Mouse (Mus musculus) embryonic facial prominence, embryonic 12.5 days (tissue): ENCODE measurements around the gene Ccdc34. TPM values are rescaled to one million over a fixed set of nuclear protein-coding genes. Genes with fewer than 3 reads are reported as not detected.

Source experiments
- ATAC-seq: fragments of 200-750 bp; cut with Nextera tagmentation; 2 replicates; pipeline ENCODE4 v1.8.0; 2017; ENCODE audit not compliant: insufficient number of reproducible peaks, insufficient read depth, low FRiP score, low TSS enrichment
- H3K27ac ChIP-seq: fragments of 300-500 bp; sonication (generic); 2 replicates; pipeline ENCODE4 v1.5.1; 2016; ENCODE audit warnings: mild to moderate bottlenecking
- H3K27me3 ChIP-seq: fragments of 300-500 bp; sonication (generic); 2 replicates; pipeline ENCODE4 v1.6.1; 2016; ENCODE audit warnings: mild to moderate bottlenecking, moderate library complexity
- H3K36me3 ChIP-seq: fragments of 300-500 bp; sonication (generic); 2 replicates; pipeline ENCODE4 v1.6.1; 2016; ENCODE audit warnings: mild to moderate bottlenecking
- H3K4me1 ChIP-seq: fragments of 300-500 bp; sonication (generic); 2 replicates; pipeline ENCODE4 v1.6.1; 2016
- H3K4me2 ChIP-seq: fragments of 300-500 bp; sonication (generic); replicated peaks from 2 replicates; pipeline ENCODE4 v1.6.1; 2016; ENCODE audit warnings: mild to moderate bottlenecking, moderate library complexity
- H3K4me3 ChIP-seq: fragments of 300-500 bp; sonication (generic); 2 replicates; pipeline ENCODE4 v1.5.1; 2016; ENCODE audit warnings: mild to moderate bottlenecking
- H3K9ac ChIP-seq: fragments of 300-500 bp; sonication (generic); 2 replicates; pipeline ENCODE4 v1.6.1; 2016; ENCODE audit warnings: mild to moderate bottlenecking, moderate library complexity
- H3K9me3 ChIP-seq: fragments of 300-500 bp; sonication (generic); 2 replicates; pipeline ENCODE4 v1.6.1; 2016; ENCODE audit warnings: mild to moderate bottlenecking, moderate library complexity
- WGBS: fragments of 180-500 bp; shearing (Covaris S2); methylation state at CpG from one replicate; pipeline ENCODE4 v1.1.7; 2016; 5-methylcytosine and 5-hydroxymethylcytosine counted together
- polyA plus RNA-seq: library from polyadenylated mRNA; unstranded; fragments of >200 nt; fragmentation: Nextera tagmentation; extraction: Ambion mirVana; gene quantifications from 2 replicates; pipeline ENCODE4 v1.2.1, GENCODE M21; 2016

The Ccdc34 gene
- polyA plus RNA-seq, 1 experiment from 2014 or later = 51.0 TPM

- Histone ChIP-seq H3K36me3 (peaks cover 12% of the 10 kb centered on the region; the same call in 1 of the 2 replicates), H3K27me3 (no peaks in the 10 kb centered on the region), H3K4me1 (peaks cover 13% of the 10 kb centered on the region; the same call in 1 of the 2 replicates), H3K4me2 (no peak overlapping the region), H3K27ac (0 out of 2 replicates have a peak overlapping the region, but pooled peaks have one; percentile 2), H3K9me3 (no peaks in the 10 kb centered on the region), H3K4me3 (no peak overlapping the region), H3K9ac (no peak overlapping the region)
- ATAC-seq = no peak
- 70% methylated on average over 2 of the region's 2 CpGs for WGBS
These were observed 19.6 kb downstream of the Ccdc34 start for GRCm38 (mm10) chr2:110037221-110037620.

- Histone ChIP-seq H3K36me3 (peaks cover 12% of the 10 kb centered on the region; the same call in 1 of the 2 replicates), H3K4me1 (peaks cover 13% of the 10 kb centered on the region; the same call in 1 of the 2 replicates), H3K9ac (no peak overlapping the region), H3K4me2 (no peak overlapping the region), H3K9me3 (no peaks in the 10 kb centered on the region), H3K4me3 (no peak overlapping the region), H3K27ac (no peak overlapping the region), H3K27me3 (no peaks in the 10 kb centered on the region)
- ATAC-seq = no peak
- 77% methylated on average over 5 of the region's 5 CpGs for WGBS
These were observed 20.7 kb downstream of the Ccdc34 start for GRCm38 (mm10) chr2:110038341-110038740.

- H3K4me1 ChIP-seq = no peaks in the 10 kb centered on the region
- WGBS = 72% methylated on average over 5 of the region's 5 CpGs
- H3K4me3 ChIP-seq = no peak overlapping the region
- no peak overlapping the region for H3K27ac ChIP-seq
- H3K27me3 ChIP-seq = no peaks in the 10 kb centered on the region
- H3K36me3 ChIP-seq = 0 out of 2 replicates have a peak, but pooled peaks cover 3% of the 10 kb centered on the region
- no peak overlapping the region for H3K4me2 ChIP-seq
- H3K9ac ChIP-seq = no peak overlapping the region
- H3K9me3 ChIP-seq = no peaks in the 10 kb centered on the region
- ATAC-seq = no peak
These were observed 25.5 kb downstream of the Ccdc34 start for GRCm38 (mm10) chr2:110042861-110043760.

- Histone ChIP-seq H3K27ac (no peak overlapping the region), H3K4me1 (no peaks in the 10 kb centered on the region), H3K36me3 (no peaks in the 10 kb centered on the region), H3K9ac (no peak overlapping the region), H3K4me2 (no peak overlapping the region), H3K9me3 (no peaks in the 10 kb centered on the region), H3K27me3 (no peaks in the 10 kb centered on the region), H3K4me3 (no peak overlapping the region)
- ATAC-seq = no peak
- 47% methylated on average over 4 of the region's 4 CpGs for WGBS
These were observed 40.8 kb downstream of the Ccdc34 start for GRCm38 (mm10) chr2:110058424-110058823.

- no peak overlapping the region for H3K27ac ChIP-seq
These were observed 45.5 kb downstream of the Ccdc34 start for GRCm38 (mm10) chr2:110063131-110063530.

GRCm38 (mm10) chr2:110068916-110069315 lies 51.3 kb downstream of the Ccdc34 start:
- no peak overlapping the region for H3K9ac ChIP-seq
- no peak overlapping the region for H3K27ac ChIP-seq
- H3K4me3 ChIP-seq = no peak overlapping the region
- H3K36me3 ChIP-seq = no peaks in the 10 kb centered on the region
- no peaks in the 10 kb centered on the region for H3K27me3 ChIP-seq
- H3K4me2 ChIP-seq = no peak overlapping the region
- no peak for ATAC-seq
- no peaks in the 10 kb centered on the region for H3K4me1 ChIP-seq
- H3K9me3 ChIP-seq = no peaks in the 10 kb centered on the region

More at GRCm38 (mm10) chr2:110063131-110063530, 45.5 kb downstream of the Ccdc34 start:
- Histone ChIP-seq H3K27me3 (no peaks in the 10 kb centered on the region), H3K36me3 (no peaks in the 10 kb centered on the region), H3K9ac (no peak overlapping the region), H3K4me3 (no peak overlapping the region), H3K4me1 (no peaks in the 10 kb centered on the region), H3K4me2 (no peak overlapping the region), H3K9me3 (no peaks in the 10 kb centered on the region)
- no peak for ATAC-seq
- 90% methylated on average over 1 of the region's 1 CpGs for WGBS

- no peaks in the 10 kb centered on the region for H3K36me3 ChIP-seq
- no peak overlapping the region for H3K27ac ChIP-seq
- 85% methylated on average over 6 of the region's 6 CpGs for WGBS
- H3K9me3 ChIP-seq = no peaks in the 10 kb centered on the region
- H3K9ac ChIP-seq = no peak overlapping the region
- no peak for ATAC-seq
- no peaks in the 10 kb centered on the region for H3K4me1 ChIP-seq
- no peak overlapping the region for H3K4me2 ChIP-seq
- no peaks in the 10 kb centered on the region for H3K27me3 ChIP-seq
- no peak overlapping the region for H3K4me3 ChIP-seq
These were observed 55.4 kb downstream of the Ccdc34 start for GRCm38 (mm10) chr2:110073023-110073422.

GRCm38 (mm10) chr2:110074646-110075452 lies 57.2 kb downstream of the Ccdc34 start:
- Histone ChIP-seq H3K27me3 (no peaks in the 10 kb centered on the region), H3K4me3 (no peak overlapping the region), H3K4me2 (no peak overlapping the region), H3K9me3 (no peaks in the 10 kb centered on the region), H3K9ac (no peak overlapping the region), H3K27ac (no peak overlapping the region), H3K36me3 (no peaks in the 10 kb centered on the region), H3K4me1 (no peaks in the 10 kb centered on the region)
- no peak for ATAC-seq
- WGBS = 75% methylated on average over 6 of the region's 6 CpGs

GRCm38 (mm10) chr2:110077240-110077639 lies 59.6 kb downstream of the Ccdc34 start:
- WGBS = 82% methylated on average over 2 of the region's 2 CpGs
- Histone ChIP-seq H3K36me3 (no peaks in the 10 kb centered on the region), H3K27me3 (no peaks in the 10 kb centered on the region), H3K9me3 (no peaks in the 10 kb centered on the region), H3K4me2 (no peak overlapping the region), H3K4me3 (no peak overlapping the region), H3K9ac (no peak overlapping the region), H3K4me1 (peaks cover 3% of the 10 kb centered on the region; the same call in 1 of the 2 replicates), H3K27ac (no peak overlapping the region)
- ATAC-seq = no peak

- Histone ChIP-seq H3K36me3 (no peaks in the 10 kb centered on the region), H3K9me3 (no peaks in the 10 kb centered on the region), H3K9ac (no peak overlapping the region), H3K4me1 (peaks cover 3% of the 10 kb centered on the region; the same call in 1 of the 2 replicates), H3K27me3 (no peaks in the 10 kb centered on the region), H3K4me2 (no peak overlapping the region), H3K4me3 (no peak overlapping the region), H3K27ac (no peak overlapping the region)
- 68% methylated on average over 2 of the region's 2 CpGs for WGBS
- ATAC-seq = no peak
These were observed 60.0 kb downstream of the Ccdc34 start for GRCm38 (mm10) chr2:110077655-110078054.

- ATAC-seq = no peak
- peaks cover 11% of the 10 kb centered on the region; the same call in 1 of the 2 replicates for H3K4me1 ChIP-seq
- H3K4me3 ChIP-seq = no peak overlapping the region
- H3K27me3 ChIP-seq = no peaks in the 10 kb centered on the region
- no peak overlapping the region for H3K27ac ChIP-seq
- WGBS = 38% methylated on average over 6 of the region's 6 CpGs
- H3K4me2 ChIP-seq = no peak overlapping the region
- no peaks in the 10 kb centered on the region for H3K9me3 ChIP-seq
- H3K9ac ChIP-seq = no peak overlapping the region
- H3K36me3 ChIP-seq = no peaks in the 10 kb centered on the region
These were observed 62.9 kb downstream of the Ccdc34 start for GRCm38 (mm10) chr2:110080532-110080931.
